Mouse (Mus musculus) urinary bladder, postnatal 36 days (tissue): ENCODE results near the gene Ptpre.
"Not testable (repeated sequence)": the region's sequence is repeated elsewhere in the genome, so short reads cannot be mapped to it uniquely, and the experiment has no call there.

Source experiments
- DNase-seq, 2 experiments: peaks; one replicate each; pipeline ENCODE4 v3.0.0; 2022; ENCODE audit warnings: low spot score in 2 of 2, mixed read lengths in 1 of 2

Gene Ptpre

DNA sequence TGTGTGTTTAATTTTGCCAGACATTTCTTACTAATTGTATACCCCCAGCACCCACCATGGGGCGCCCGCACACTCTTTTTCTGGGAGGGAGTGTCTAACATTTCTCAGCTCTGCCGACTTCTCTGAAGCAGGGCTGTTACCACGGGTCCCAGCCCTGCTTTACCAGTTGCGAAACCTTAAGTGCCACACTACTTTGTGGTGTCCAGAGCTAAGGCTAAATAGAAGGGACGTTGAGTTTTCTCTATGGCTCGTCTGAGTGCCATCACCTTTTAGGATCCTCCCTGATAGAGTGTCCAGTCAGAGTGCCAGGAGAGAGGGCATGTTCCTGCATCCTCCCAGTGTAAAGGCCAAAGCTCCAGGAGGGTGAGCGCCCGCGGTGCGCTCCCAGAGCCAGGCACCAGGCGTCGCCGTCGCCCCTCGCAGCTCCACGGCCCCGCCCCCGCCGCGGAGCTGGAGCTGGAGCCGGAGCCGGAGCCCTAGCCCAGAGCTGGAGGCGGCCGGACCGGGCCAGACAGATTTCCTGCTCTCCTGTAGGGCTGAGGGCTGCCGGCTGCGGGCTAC lies at the start of gene Ptpre:
TSS of gene Ptpre (plus strand) at position 141 of the 561 bp plus-strand sequence.
- DNase-seq: peak; percentile 88

DNA sequence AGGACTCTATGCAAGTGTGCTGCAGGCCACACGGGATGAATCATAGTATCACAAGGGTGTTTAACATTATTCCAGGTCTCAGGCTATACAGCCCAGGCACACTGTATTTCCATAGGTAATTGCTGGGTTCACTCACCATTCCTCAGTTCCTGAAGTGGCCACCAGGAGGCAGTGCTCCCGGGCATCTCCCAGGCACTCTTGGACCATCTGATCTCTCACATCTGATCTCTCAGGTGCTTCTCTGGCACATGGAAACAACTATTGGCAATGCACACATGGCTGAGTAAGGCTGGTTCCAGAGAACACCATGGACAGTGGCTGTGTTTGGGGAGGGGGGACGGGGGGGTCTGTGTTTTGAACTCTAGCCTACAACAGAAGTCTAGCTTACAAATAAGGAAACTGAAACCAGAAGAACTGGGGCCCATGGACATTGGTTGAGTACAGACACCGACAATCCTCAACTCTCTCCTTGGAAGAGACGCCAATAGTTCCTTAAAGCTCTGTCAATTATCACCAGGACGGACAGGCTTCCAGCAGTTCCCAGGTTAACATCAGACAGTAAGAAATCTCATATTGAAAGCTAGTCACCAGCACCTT lies 49.0 kb upstream of the Ptpre start:
- no peak for DNase-seq

DNA sequence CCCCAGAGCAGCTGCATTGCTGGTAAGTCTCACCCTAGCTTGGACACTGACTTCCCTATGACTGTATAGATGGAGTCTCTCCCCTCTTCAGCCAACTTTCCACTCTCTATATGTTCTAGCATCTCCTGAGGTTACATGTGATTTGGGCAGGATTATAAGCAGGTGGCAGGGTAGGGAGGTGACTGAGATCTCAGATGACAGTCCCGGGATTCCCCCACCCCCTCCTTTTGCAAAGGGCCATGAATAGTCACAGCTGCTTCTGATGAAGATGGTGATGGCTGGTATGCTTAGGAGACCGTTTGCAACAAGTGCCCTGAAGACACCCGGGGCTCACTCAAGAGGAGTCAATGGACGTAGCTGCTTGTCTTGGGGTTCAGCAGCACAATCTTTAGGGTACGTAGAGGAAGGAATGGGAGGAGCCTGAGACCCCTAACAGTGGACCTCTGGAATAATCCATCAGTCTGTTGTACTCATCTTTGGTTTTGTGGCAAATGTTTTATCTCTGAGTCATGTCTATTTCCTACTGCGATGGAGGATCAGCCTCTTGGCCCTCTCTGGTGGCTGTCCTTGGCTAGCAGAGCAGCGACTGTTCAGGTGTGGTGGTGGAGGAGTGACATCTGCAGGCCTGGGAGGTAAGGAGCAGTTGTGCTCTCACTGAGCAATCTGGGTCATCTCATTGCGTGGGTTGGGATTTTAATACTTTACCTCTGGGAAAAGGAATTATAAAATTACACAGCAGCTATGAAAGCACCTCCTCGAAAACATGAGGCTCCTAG lies 47.4 kb upstream of the Ptpre start:
- no peak for DNase-seq

GRCm38 (mm10) chr7:135490500-135490886 lies 46.8 kb upstream of the Ptpre start:
- no peak for DNase-seq

DNA sequence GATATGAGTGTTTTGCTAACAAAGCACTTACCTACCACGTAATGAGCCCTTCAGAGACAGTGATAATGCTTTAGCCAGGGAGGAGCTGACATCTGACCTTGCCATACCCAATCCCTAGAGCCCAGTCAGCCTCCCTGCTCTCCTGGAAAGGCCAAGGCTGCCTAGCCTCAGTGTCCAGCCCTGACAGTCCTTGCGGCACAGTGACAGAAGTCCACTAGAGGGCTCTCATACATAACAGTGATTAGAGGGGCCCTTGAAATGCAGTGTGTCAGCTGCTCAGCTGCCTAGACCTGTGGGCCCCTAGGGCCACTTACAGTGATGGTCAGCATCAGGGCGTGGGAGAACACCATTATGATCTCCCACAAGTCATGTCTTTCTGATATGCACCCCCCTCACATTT lies 42.0 kb upstream of the Ptpre start:
- DNase-seq: peak in 1 of 2 experiments; percentile 11

GRCm38 (mm10) chr7:135498565-135499186 lies 38.6 kb upstream of the Ptpre start:
- no peak for DNase-seq

- DNase-seq: no peak
These were observed 37.9 kb upstream of the Ptpre start for GRCm38 (mm10) chr7:135499403-135499802.

DNA sequence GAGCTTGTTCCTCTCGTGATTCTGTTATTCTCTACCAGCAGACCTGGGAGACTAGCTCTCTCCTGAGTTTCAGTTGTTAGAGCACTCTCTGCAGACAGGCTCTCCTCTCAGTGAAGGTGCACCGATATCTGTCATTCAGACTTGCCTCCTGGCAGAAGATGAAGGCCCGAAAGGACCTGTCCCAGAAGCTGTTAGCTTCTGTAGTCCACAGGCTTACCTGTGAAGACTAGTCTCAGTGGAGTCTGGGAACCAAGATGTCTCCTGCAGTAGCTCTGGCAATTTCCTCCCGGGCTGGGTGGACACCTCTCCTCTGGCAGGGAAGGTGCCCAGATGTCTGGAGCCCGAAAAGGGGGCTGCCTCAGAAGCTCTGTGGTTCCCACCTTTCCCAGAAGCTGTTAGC lies 30.8 kb upstream of the Ptpre start:
- not testable (repeated sequence) for DNase-seq

GRCm38 (mm10) chr7:135508602-135509001 lies 28.7 kb upstream of the Ptpre start:
- DNase-seq: no peak

- DNase-seq: peak; percentile 27
These were observed 28.0 kb upstream of the Ptpre start for GRCm38 (mm10) chr7:135509272-135509671.

- no peak for DNase-seq
These were observed 26.9 kb upstream of the Ptpre start for GRCm38 (mm10) chr7:135510431-135510830.

DNA sequence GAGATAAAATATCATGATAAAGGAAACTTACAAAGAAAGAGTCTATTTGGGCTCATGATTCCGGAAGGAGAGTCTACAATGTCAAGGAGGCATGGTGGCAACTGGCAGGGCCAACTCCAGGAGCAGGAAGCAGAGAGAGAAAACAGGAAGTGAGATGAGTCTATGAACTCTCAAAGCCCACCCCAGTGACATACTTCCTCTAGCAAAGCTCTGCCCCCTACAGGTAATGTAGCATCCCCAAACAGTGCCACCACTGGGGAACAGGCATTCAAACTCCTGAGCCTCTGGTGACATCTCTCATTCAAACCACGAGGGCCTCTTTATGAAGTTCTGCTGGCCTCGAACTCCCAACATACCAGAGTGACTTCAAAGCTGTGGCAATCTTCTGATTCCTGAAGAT lies 25.6 kb upstream of the Ptpre start:
- no peak for DNase-seq

DNA sequence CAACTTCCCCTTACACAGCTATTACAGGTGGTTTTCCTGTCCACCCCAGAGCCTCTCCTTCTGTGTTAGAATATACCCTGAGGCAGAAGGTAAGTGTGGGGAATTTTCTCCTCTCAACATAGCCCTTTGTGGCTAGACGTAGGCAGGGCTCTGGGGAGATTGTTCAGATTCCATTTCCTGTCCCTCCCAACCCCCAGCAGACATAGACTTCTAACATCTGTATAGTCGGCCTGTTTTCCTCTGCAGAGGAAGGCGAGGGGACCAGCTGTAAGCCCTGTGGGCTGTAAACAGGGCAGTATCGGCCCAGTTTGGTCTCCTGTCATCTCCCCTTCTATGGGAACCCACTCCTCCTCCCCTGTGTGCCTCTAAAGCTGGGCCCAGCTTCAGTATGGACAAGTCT lies 20.1 kb upstream of the Ptpre start:
- no peak for DNase-seq

DNA sequence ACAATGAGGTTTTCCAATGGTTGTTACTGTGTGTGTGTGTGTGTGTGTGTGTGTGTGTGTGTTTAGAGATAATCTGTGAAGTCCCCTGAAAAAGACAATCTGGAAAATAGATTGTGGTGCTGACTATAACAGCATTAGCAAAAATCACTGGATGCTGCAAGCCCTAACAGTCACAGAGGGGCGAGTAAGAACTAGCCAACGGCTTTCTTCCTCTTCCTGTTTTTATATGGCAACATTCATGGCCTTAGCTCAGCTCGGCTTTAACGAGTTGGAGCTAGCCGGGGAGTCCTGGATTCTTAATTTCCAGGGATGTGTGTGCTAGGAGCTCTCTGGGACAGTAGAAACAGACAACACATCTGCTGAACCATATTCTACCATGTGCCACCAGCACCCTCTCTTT lies 17.0 kb upstream of the Ptpre start:
- no peak for DNase-seq

GRCm38 (mm10) chr7:135521755-135522512 lies 15.3 kb upstream of the Ptpre start:
- no peak for DNase-seq

DNA sequence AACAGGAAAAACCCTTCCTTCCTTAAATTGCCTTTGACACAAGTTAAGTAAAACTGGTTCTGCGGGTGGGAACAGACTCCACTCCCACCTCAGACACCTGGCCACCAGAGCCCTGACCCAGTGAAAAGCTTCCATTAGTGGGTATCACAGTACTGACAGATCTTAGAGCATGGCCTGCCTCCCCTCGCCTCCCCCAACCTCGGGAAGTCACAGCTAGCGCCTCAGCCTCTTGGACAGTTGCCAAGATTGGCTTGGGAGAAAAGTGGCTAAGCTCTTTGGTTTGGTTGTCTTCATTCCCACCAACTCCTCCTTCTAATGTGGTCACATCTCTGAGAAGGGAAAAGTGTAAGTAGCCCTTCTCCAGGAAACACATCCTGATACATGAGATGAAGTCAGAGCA lies 13.3 kb upstream of the Ptpre start:
- DNase-seq: no peak

GRCm38 (mm10) chr7:135524424-135524967 lies 12.8 kb upstream of the Ptpre start:
- no peak for DNase-seq

- no peak for DNase-seq
These were observed 10.6 kb upstream of the Ptpre start for GRCm38 (mm10) chr7:135526574-135527152.

GRCm38 (mm10) chr7:135527169-135527568 lies 10.1 kb upstream of the Ptpre start:
- no peak for DNase-seq

DNA sequence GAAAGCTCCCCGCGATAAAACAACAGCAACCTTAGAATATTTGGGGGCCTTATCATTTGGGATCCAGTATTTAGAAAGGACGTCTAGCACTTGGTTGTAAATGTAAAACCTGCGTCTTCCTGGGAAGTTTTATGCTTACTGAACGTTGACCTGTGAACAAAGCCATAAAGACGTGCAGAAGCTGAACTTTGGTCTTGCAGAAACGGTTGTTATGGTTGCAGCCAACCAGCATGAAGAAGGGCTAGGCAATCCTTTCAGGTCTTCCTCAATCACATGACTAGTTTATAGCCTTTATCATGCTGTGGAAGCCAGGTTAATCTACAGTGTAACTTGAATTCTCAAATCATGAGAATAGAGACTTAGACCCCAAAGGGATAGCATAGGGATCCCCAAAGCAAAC lies 8.8 kb upstream of the Ptpre start, which contains the start of gene Clrn3:
TSS of gene Clrn3 (minus strand) at position 140 of the 400 bp plus-strand sequence.
- no peak for DNase-seq

GRCm38 (mm10) chr7:135529068-135529467 lies 8.2 kb upstream of the Ptpre start:
- no peak for DNase-seq
